Mouse (Mus musculus): ENCODE data around the gene R3hcc1l. TPM values are rescaled to one million over a fixed set of nuclear protein-coding genes. Genes with fewer than 3 reads are reported as not detected.

Gene R3hcc1l
- polyA plus RNA-seq, 1 experiment from 2014 or later: 22.5 TPM

DNA sequence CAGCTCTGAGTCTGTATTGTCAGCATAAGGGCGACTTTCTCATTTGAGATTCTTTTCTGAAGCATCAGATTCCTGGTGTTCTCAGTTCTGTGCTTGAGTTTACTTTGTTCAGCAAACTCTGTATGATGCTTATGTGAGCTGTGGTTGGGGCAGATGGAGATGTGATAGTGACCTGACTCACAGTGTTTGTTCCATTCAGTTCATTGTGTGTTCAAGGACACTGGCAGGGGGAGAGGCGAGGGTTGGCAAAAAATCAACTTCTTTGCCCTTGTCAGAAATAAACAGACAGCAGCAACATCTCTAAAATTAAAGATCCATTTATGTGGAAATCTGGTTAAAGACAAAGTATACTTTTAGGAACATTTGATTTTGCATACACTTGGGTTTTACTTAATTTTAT is 50.5 kb downstream of the R3hcc1l start:
- no peak for DNase-seq
- Histone ChIP-seq H3K4me3 (ENCODE audit: low read depth, low read length) (no peak overlapping the region), H3K4me1 (ENCODE audit: insufficient read depth) (0 out of 2 replicates have a peak, but pooled peaks cover 2% of the 10 kb centered on the region), H3K9ac (no peak overlapping the region), H3K27ac (ENCODE audit: low read depth) (no peak overlapping the region), H3K36me3 (ENCODE audit: insufficient read depth) (peaks cover 2% of the 10 kb centered on the region; the same call in 1 of the 2 replicates), H3K9me3 (ENCODE audit: low read depth, low read length) (no peaks in the 10 kb centered on the region), H3K27me3 (ENCODE audit: insufficient read depth, low read length) (no peaks in the 10 kb centered on the region), H3K4me2 (no peak overlapping the region)
- no peak for ATAC-seq (ENCODE audit: insufficient read depth)
- WGBS: 62% methylated on average over 2 of the region's 2 CpGs
- TF ChIP-seq CTCF (IDR thresholded peaks at IDR 0.05; ENCODE audit: low read depth): no peak

DNA sequence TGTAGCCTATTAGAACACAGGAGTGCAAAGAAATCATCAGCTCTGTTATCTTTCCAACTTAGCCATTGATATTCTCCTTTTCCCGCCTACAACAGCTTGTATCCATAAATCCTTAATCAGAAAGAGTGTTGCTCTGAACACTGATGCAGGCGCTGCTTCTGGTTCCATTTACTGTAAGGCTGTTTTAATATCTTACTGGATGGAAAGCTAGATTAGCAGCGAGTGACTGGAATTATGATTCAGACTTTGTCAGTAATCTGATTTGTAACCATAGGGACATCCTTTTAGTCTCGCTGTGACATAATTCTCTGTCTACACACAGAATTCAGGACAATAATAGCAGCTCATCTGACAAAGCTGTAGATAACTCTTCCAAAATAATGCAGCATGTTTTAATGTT is 52.7 kb downstream of the R3hcc1l start:
- Histone ChIP-seq H3K4me3 (ENCODE audit: low read depth, low read length) (no peak overlapping the region), H3K27me3 (ENCODE audit: insufficient read depth, low read length) (no peaks in the 10 kb centered on the region), H3K9ac (no peak overlapping the region), H3K4me2 (no peak overlapping the region), H3K27ac (ENCODE audit: low read depth) (no peak overlapping the region), H3K4me1 (ENCODE audit: insufficient read depth) (0 out of 2 replicates have a peak, but pooled peaks cover 2% of the 10 kb centered on the region), H3K36me3 (ENCODE audit: insufficient read depth) (no peaks in the 10 kb centered on the region), H3K9me3 (ENCODE audit: low read depth, low read length) (no peaks in the 10 kb centered on the region)
- TF ChIP-seq CTCF (IDR thresholded peaks at IDR 0.05; ENCODE audit: low read depth): no peak
- DNase-seq (no peak), ATAC-seq (ENCODE audit: insufficient read depth) (no peak)
- WGBS: 77% methylated on average over 4 of the region's 4 CpGs

DNA sequence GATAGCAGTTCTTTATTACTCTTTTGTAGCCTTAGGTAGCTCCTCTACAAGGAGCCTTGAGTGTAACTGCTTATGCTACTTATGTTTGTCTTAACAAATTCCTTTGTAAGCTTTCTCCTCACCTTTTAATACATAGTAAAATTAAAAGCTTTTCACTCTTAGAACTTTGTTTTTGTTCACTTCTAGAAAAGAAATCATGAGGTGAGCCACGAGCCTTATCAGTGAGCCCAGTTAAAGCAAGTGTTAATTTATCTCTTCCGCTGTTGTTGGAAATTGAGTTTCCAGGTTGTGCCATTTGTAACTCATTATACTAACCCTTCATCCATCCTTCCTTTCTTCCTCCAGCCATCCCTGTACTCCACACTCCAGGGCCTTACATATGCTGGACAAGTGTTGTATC is 56.8 kb downstream of the R3hcc1l start:
- Histone ChIP-seq H3K27me3 (ENCODE audit: insufficient read depth, low read length) (no peaks in the 10 kb centered on the region), H3K4me3 (ENCODE audit: low read depth, low read length) (no peak overlapping the region), H3K27ac (ENCODE audit: low read depth) (no peak overlapping the region), H3K36me3 (ENCODE audit: insufficient read depth) (no peaks in the 10 kb centered on the region), H3K9ac (no peak overlapping the region), H3K9me3 (ENCODE audit: low read depth, low read length) (no peaks in the 10 kb centered on the region), H3K4me2 (no peak overlapping the region), H3K4me1 (ENCODE audit: insufficient read depth) (no peaks in the 10 kb centered on the region)
- no peak for TF ChIP-seq CTCF (IDR thresholded peaks at IDR 0.05; ENCODE audit: low read depth)
- no peak for DNase-seq
- no peak for ATAC-seq (ENCODE audit: insufficient read depth)
- WGBS: 65% methylated on average over 2 of the region's 2 CpGs

GRCm38 (mm10) chr19:42576856-42577255 is 58.3 kb downstream of the R3hcc1l start:
- ATAC-seq (ENCODE audit: insufficient read depth) (no peak), DNase-seq (no peak)
- H3K27ac ChIP-seq (ENCODE audit: low read depth): no peak overlapping the region
- WGBS: 67% methylated on average over 1 of the region's 1 CpGs
- no peaks in the 10 kb centered on the region for H3K27me3 ChIP-seq (ENCODE audit: insufficient read depth, low read length)
- H3K4me2 ChIP-seq: no peak overlapping the region
- TF ChIP-seq CTCF (IDR thresholded peaks at IDR 0.05; ENCODE audit: low read depth): no peak
- no peak overlapping the region for H3K4me3 ChIP-seq (ENCODE audit: low read depth, low read length)
- no peaks in the 10 kb centered on the region for H3K9me3 ChIP-seq (ENCODE audit: low read depth, low read length)
- no peak overlapping the region for H3K9ac ChIP-seq
- no peaks in the 10 kb centered on the region for H3K4me1 ChIP-seq (ENCODE audit: insufficient read depth)
- H3K36me3 ChIP-seq (ENCODE audit: insufficient read depth): 0 out of 2 replicates have a peak, but pooled peaks cover 3% of the 10 kb centered on the region

DNA sequence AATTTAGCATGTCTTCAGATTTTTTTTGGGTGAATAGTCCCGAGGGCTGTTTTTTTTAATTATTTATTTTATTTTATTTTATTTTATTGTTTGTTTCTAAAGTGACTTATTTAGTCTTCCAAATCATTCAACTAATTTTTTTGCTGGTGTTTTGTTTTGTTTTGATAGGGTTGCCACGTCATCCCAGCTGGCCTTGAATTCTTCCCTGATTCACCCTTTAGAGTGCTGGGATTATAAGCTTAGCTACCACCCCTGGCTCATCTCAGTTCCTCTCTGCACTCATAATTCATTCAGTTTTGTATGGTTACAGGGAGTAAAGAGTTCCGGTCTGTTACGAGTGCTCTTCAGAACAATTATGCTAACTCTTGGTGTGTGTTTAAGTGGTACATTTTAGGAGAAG is 60.1 kb downstream of the R3hcc1l start:
- Histone ChIP-seq H3K9me3 (ENCODE audit: low read depth, low read length) (no peaks in the 10 kb centered on the region), H3K36me3 (ENCODE audit: insufficient read depth) (peaks cover 7% of the 10 kb centered on the region; the same call in 1 of the 2 replicates), H3K4me1 (ENCODE audit: insufficient read depth) (no peaks in the 10 kb centered on the region), H3K27me3 (ENCODE audit: insufficient read depth, low read length) (no peaks in the 10 kb centered on the region), H3K4me2 (no peak overlapping the region), H3K27ac (ENCODE audit: low read depth) (no peak overlapping the region), H3K9ac (no peak overlapping the region), H3K4me3 (ENCODE audit: low read depth, low read length) (no peak overlapping the region)
- TF ChIP-seq CTCF (IDR thresholded peaks at IDR 0.05; ENCODE audit: low read depth): no peak
- 80% methylated on average over 4 of the region's 4 CpGs for WGBS
- ATAC-seq (ENCODE audit: insufficient read depth): no peak
- no peak for DNase-seq

DNA sequence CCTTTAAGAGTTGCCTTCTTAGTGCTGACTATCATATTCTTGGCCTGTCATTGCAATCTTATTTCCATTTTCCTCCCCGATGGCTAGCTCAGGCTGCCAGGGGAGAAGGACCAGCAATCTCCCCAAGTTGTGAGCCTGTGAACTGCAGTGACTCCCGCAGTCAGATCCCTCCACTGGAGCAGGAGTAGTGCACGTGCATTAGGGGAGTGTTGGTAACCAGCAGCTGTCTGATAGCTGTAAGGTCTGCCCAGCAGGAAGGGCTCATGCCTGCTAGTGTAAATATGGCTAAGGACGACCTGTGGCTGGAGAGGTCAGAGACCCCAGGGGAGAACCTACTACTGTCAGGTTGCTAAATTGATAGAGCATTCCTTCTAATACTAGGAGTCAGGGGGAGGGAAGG is 62.1 kb downstream of the R3hcc1l start:
- Histone ChIP-seq H3K27me3 (ENCODE audit: insufficient read depth, low read length) (no peaks in the 10 kb centered on the region), H3K4me2 (no peak overlapping the region), H3K36me3 (ENCODE audit: insufficient read depth) (peaks cover 14% of the 10 kb centered on the region; the same call in 1 of the 2 replicates), H3K9ac (no peak overlapping the region), H3K4me3 (ENCODE audit: low read depth, low read length) (no peak overlapping the region), H3K27ac (ENCODE audit: low read depth) (no peak overlapping the region), H3K9me3 (ENCODE audit: low read depth, low read length) (no peaks in the 10 kb centered on the region), H3K4me1 (ENCODE audit: insufficient read depth) (no peaks in the 10 kb centered on the region)
- no peak for DNase-seq
- WGBS: 20% methylated on average over 4 of the region's 4 CpGs
- TF ChIP-seq CTCF (IDR thresholded peaks at IDR 0.05; ENCODE audit: low read depth): no peak
- ATAC-seq (ENCODE audit: insufficient read depth): no peak

- no peak overlapping the region for H3K9ac ChIP-seq
- H3K9me3 ChIP-seq (ENCODE audit: low read depth, low read length): no peaks in the 10 kb centered on the region
- DNase-seq (no peak), ATAC-seq (ENCODE audit: insufficient read depth) (no peak)
- no peak overlapping the region for H3K4me2 ChIP-seq
- no peak overlapping the region for H3K4me3 ChIP-seq (ENCODE audit: low read depth, low read length)
- 89% methylated on average over 13 of the region's 13 CpGs for WGBS
- no peaks in the 10 kb centered on the region for H3K27me3 ChIP-seq (ENCODE audit: insufficient read depth, low read length)
- no peak overlapping the region for H3K27ac ChIP-seq (ENCODE audit: low read depth)
- H3K36me3 ChIP-seq (ENCODE audit: insufficient read depth): peaks cover 21% of the 10 kb centered on the region; the same call in 1 of the 2 replicates
- TF ChIP-seq CTCF (IDR thresholded peaks at IDR 0.05; ENCODE audit: low read depth): no peak
- no peaks in the 10 kb centered on the region for H3K4me1 ChIP-seq (ENCODE audit: insufficient read depth)
These were observed 64.3 kb downstream of the R3hcc1l start for GRCm38 (mm10) chr19:42582811-42583370.
